Mouse (Mus musculus) midbrain, embryonic 12.5 days (tissue): Measurements from ENCODE around the gene Ppp2r5d. TPM values are rescaled to one million over a fixed set of nuclear protein-coding genes. Genes with fewer than 3 reads are reported as not detected.

Experiments used
- ATAC-seq: fragments of 200-750 bp; cut with Nextera tagmentation; 2 replicates; pipeline ENCODE4 v1.8.0; 2017; ENCODE audit warnings: low read depth, moderate TSS enrichment, moderate library complexity; ENCODE audit not compliant: low FRiP score
- H3K27ac ChIP-seq: fragments of 300-500 bp; sonication (generic); replicated peaks from 2 replicates; pipeline ENCODE4 v1.5.1; 2016; ENCODE audit warnings: mild to moderate bottlenecking
- H3K27me3 ChIP-seq: fragments of 300-500 bp; sonication (generic); 2 replicates; pipeline ENCODE4 v1.6.1; 2016; ENCODE audit warnings: mild to moderate bottlenecking
- H3K36me3 ChIP-seq: fragments of 300-500 bp; sonication (generic); 2 replicates; pipeline ENCODE4 v1.6.1; 2016
- H3K4me1 ChIP-seq: fragments of 300-500 bp; sonication (generic); 2 replicates; pipeline ENCODE4 v1.6.1; 2016
- H3K4me2 ChIP-seq: fragments of 300-500 bp; sonication (generic); replicated peaks from 2 replicates; pipeline ENCODE4 v1.6.1; 2016; ENCODE audit warnings: mild to moderate bottlenecking, moderate library complexity
- H3K4me3 ChIP-seq: fragments of 300-500 bp; sonication (generic); 2 replicates; pipeline ENCODE4 v1.5.1; 2016; ENCODE audit warnings: mild to moderate bottlenecking
- H3K9ac ChIP-seq: fragments of 300-500 bp; sonication (generic); replicated peaks from 2 replicates; pipeline ENCODE4 v1.6.1; 2016; ENCODE audit warnings: mild to moderate bottlenecking, moderate library complexity
- H3K9me3 ChIP-seq: fragments of 300-500 bp; sonication (generic); 2 replicates; pipeline ENCODE4 v1.6.1; 2016; ENCODE audit warnings: mild to moderate bottlenecking
- WGBS: fragments of 180-500 bp; shearing (Covaris S2); methylation state at CpG from one replicate; pipeline ENCODE4 v1.1.7; 2016; 5-methylcytosine and 5-hydroxymethylcytosine counted together
- polyA plus RNA-seq: library from polyadenylated mRNA; unstranded; fragments of >200 nt; fragmentation: Nextera tagmentation; extraction: Ambion mirVana; gene quantifications from 2 replicates; pipeline ENCODE4 v1.2.1, GENCODE M21; 2016

Gene Ppp2r5d
- polyA plus RNA-seq, 1 experiment from 2014 or later: 111 TPM

GRCm38 (mm10) chr17:46649811-46650210, 55.1 kb downstream of the Ppp2r5d start:
- Histone ChIP-seq H3K4me3 (peak overlapping the region; percentile 69), H3K27me3 (no peaks in the 10 kb centered on the region), H3K9me3 (no peaks in the 10 kb centered on the region), H3K9ac (peak overlapping the region; percentile 91), H3K27ac (peak overlapping the region; percentile 90), H3K36me3 (peaks cover 32% of the 10 kb centered on the region), H3K4me1 (peaks cover 43% of the 10 kb centered on the region), H3K4me2 (peak overlapping the region; percentile 86)
- WGBS: 38% methylated on average over 15 of the region's 15 CpGs
- ATAC-seq: no peak

- no peaks in the 10 kb centered on the region for H3K27me3 ChIP-seq
- no peak overlapping the region for H3K4me3 ChIP-seq
- H3K9ac ChIP-seq: 0 out of 2 replicates have a peak overlapping the region, but pooled peaks have one; percentile 1
- H3K4me2 ChIP-seq: no peak overlapping the region
- ATAC-seq: no peak
- peaks cover 50% of the 10 kb centered on the region for H3K4me1 ChIP-seq
- no peak overlapping the region for H3K27ac ChIP-seq
- no peaks in the 10 kb centered on the region for H3K9me3 ChIP-seq
- WGBS: 89% methylated on average over 9 of the region's 9 CpGs
- peaks cover 18% of the 10 kb centered on the region for H3K36me3 ChIP-seq
These were observed 56.5 kb downstream of the Ppp2r5d start for GRCm38 (mm10) chr17:46648436-46648835.

- Histone ChIP-seq H3K9ac (0 out of 2 replicates have a peak overlapping the region, but pooled peaks have one; percentile 66), H3K4me2 (peak overlapping the region; percentile 94; the same call in 1 of the 2 replicates), H3K36me3 (peaks cover 12% of the 10 kb centered on the region), H3K27ac (no peak overlapping the region), H3K4me1 (peaks cover 47% of the 10 kb centered on the region), H3K4me3 (peak overlapping the region; percentile 72; the same call in 1 of the 2 replicates), H3K9me3 (no peaks in the 10 kb centered on the region), H3K27me3 (no peaks in the 10 kb centered on the region)
- no peak for ATAC-seq
- WGBS: 91% methylated on average over 7 of the region's 7 CpGs
These were observed 57.6 kb downstream of the Ppp2r5d start for GRCm38 (mm10) chr17:46647279-46647678.

- Histone ChIP-seq H3K27me3 (no peaks in the 10 kb centered on the region), H3K27ac (peak overlapping the region; percentile 73), H3K4me2 (peak overlapping the region; percentile 94), H3K9me3 (no peaks in the 10 kb centered on the region), H3K36me3 (peaks cover 22% of the 10 kb centered on the region), H3K4me1 (peaks cover 37% of the 10 kb centered on the region), H3K4me3 (peak overlapping the region; percentile 72), H3K9ac (peak overlapping the region; percentile 66)
- under 1% methylated on average over 19 of the region's 19 CpGs for WGBS
- no peak for ATAC-seq
These were observed 58.6 kb downstream of the Ppp2r5d start for GRCm38 (mm10) chr17:46646322-46646662.

GRCm38 (mm10) chr17:46645561-46646321, 59.2 kb downstream of the Ppp2r5d start, which contains the start of the genes Klc4 and Mrpl2:
Gene Klc4, minus strand, starts transcription at chr17:46646022.
Gene Mrpl2, plus strand, starts transcription at chr17:46646229.
- peak within 1 kb of the TSS; percentile 72 for H3K4me3 ChIP-seq
- no peaks in the 10 kb centered on the region for H3K9me3 ChIP-seq
- H3K4me2 ChIP-seq: peak within 1 kb of the TSS; percentile 94
- peak within 1 kb of the TSS; percentile 73 for H3K27ac ChIP-seq
- peaks cover 27% of the 10 kb centered on the region for H3K36me3 ChIP-seq
- peaks cover 32% of the 10 kb centered on the region for H3K4me1 ChIP-seq
- no peaks in the 10 kb centered on the region for H3K27me3 ChIP-seq
- peak; percentile 69 for ATAC-seq
- H3K9ac ChIP-seq: peak within 1 kb of the TSS; percentile 77
- WGBS: under 1% methylated on average over 53 of the region's 53 CpGs

- H3K4me1 ChIP-seq: peaks cover 29% of the 10 kb centered on the region
- peak overlapping the region; percentile 77 for H3K9ac ChIP-seq
- WGBS: 7% methylated on average over 10 of the region's 11 CpGs
- peak; percentile 1; the same call in 1 of the 2 replicates for ATAC-seq
- peak overlapping the region; percentile 49; the same call in 1 of the 2 replicates for H3K27ac ChIP-seq
- H3K36me3 ChIP-seq: peaks cover 35% of the 10 kb centered on the region
- no peaks in the 10 kb centered on the region for H3K9me3 ChIP-seq
- peak overlapping the region; percentile 72 for H3K4me3 ChIP-seq
- no peaks in the 10 kb centered on the region for H3K27me3 ChIP-seq
- H3K4me2 ChIP-seq: peak overlapping the region; percentile 94
These were observed 59.9 kb downstream of the Ppp2r5d start for GRCm38 (mm10) chr17:46644916-46645475.

GRCm38 (mm10) chr17:46644152-46644805, 60.6 kb downstream of the Ppp2r5d start:
- H3K27me3 ChIP-seq: no peaks in the 10 kb centered on the region
- 87% methylated on average over 12 of the region's 12 CpGs for WGBS
- H3K4me3 ChIP-seq: peak overlapping the region; percentile 72
- peak overlapping the region; percentile 94 for H3K4me2 ChIP-seq
- H3K27ac ChIP-seq: no peak overlapping the region
- H3K9me3 ChIP-seq: no peaks in the 10 kb centered on the region
- peak overlapping the region; percentile 77 for H3K9ac ChIP-seq
- peaks cover 41% of the 10 kb centered on the region for H3K36me3 ChIP-seq
- H3K4me1 ChIP-seq: peaks cover 22% of the 10 kb centered on the region
- no peak for ATAC-seq

GRCm38 (mm10) chr17:46642060-46642459, 62.9 kb downstream of the Ppp2r5d start:
- WGBS: 95% methylated on average over 17 of the region's 17 CpGs
- no peaks in the 10 kb centered on the region for H3K9me3 ChIP-seq
- H3K4me3 ChIP-seq: no peak overlapping the region
- no peak overlapping the region for H3K9ac ChIP-seq
- H3K27me3 ChIP-seq: no peaks in the 10 kb centered on the region
- H3K4me1 ChIP-seq: peaks cover 20% of the 10 kb centered on the region
- no peak overlapping the region for H3K27ac ChIP-seq
- ATAC-seq: no peak
- H3K4me2 ChIP-seq: no peak overlapping the region
- peaks cover 36% of the 10 kb centered on the region for H3K36me3 ChIP-seq

DNA sequence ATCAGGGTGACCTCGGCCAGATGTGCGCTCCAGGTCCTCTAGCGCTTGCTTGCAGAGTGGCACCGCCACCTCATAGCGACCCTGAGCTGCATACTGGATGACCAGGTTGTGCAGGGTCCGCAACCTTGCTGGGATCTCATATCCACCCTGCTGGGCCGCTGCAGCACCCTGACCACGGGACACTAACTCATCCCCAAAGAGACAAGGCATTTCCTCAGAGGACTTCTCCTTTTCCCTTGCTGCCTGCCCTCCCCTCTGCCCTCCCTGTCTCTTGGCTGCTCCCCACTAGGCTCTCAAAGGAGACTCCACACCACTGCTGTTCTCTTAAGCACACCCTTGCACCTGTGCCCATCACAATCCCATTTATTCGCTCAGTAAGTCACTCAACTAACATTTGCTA, 65.0 kb downstream of the Ppp2r5d start:
- Histone ChIP-seq H3K4me2 (no peak overlapping the region), H3K9me3 (no peaks in the 10 kb centered on the region), H3K9ac (no peak overlapping the region), H3K27ac (no peak overlapping the region), H3K4me3 (no peak overlapping the region), H3K36me3 (peaks cover 46% of the 10 kb centered on the region), H3K27me3 (no peaks in the 10 kb centered on the region), H3K4me1 (peaks cover 14% of the 10 kb centered on the region)
- WGBS: 82% methylated on average over 9 of the region's 9 CpGs
- ATAC-seq: no peak

DNA sequence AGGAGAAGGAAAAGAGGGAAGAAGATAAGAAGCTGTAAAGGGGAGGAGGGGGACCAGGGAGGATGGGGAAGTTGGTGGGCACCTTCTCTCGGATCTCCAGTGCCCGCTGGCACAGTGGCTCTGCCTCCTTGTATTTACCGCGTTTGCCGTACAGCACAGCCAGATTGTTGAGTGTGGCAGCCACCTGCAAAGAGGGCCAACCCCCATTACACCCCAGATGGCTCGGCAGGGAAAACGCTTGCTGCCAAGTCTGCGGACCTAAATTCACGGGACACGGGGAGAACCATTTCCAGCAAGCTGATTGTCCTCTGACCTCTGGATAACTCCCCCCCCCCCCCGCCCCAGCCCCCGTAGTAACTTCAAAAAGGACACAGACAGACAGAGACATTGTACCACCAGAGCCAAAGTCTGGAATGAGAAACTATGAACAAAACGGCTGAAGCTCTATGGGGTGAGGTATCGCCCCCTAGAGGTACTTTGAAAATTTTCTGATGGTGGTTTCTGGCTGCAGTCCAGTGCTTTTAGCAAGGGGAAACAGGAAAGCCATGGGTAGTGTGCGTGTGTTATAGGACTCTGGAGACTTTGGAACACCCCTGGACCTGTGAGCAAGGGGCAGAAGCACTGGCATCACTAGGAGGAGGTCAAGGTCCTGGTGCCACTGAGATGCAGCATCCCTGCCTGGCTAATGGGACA, 67.9 kb downstream of the Ppp2r5d start:
- Histone ChIP-seq H3K9me3 (no peaks in the 10 kb centered on the region), H3K4me1 (peaks cover 5% of the 10 kb centered on the region; the same call in 1 of the 2 replicates), H3K4me3 (no peak overlapping the region), H3K27ac (no peak overlapping the region), H3K4me2 (peak overlapping the region; percentile 30; the same call in 1 of the 2 replicates), H3K27me3 (no peaks in the 10 kb centered on the region), H3K9ac (no peak overlapping the region; the same call in 1 of the 2 replicates), H3K36me3 (peaks cover 61% of the 10 kb centered on the region)
- 31% methylated on average over 15 of the region's 15 CpGs for WGBS
- ATAC-seq: no peak
